Mouse (Mus musculus): Measurements from ENCODE around the gene Neurl2. TPM values are rescaled to one million over a fixed set of nuclear protein-coding genes. Genes with fewer than 3 reads are reported as not detected.
"Not testable (repeated sequence)": the region's sequence is repeated elsewhere in the genome, so short reads cannot be mapped to it uniquely, and the experiment has no call there.

Neurl2 gene
- total RNA-seq, 2 experiments from 2014 or later = 3.4 to 4.6 TPM

GRCm38 (mm10) chr2:164859640-164860432, 26.6 kb upstream of the Neurl2 start:
- no peak for DNase-seq (ENCODE audit: extremely low spot score in 1 of 2, low spot score in 1 of 2)

- no peak for DNase-seq (ENCODE audit: extremely low spot score in 1 of 2, low spot score in 1 of 2)
These were observed 25.9 kb upstream of the Neurl2 start for GRCm38 (mm10) chr2:164859155-164859554.

DNA sequence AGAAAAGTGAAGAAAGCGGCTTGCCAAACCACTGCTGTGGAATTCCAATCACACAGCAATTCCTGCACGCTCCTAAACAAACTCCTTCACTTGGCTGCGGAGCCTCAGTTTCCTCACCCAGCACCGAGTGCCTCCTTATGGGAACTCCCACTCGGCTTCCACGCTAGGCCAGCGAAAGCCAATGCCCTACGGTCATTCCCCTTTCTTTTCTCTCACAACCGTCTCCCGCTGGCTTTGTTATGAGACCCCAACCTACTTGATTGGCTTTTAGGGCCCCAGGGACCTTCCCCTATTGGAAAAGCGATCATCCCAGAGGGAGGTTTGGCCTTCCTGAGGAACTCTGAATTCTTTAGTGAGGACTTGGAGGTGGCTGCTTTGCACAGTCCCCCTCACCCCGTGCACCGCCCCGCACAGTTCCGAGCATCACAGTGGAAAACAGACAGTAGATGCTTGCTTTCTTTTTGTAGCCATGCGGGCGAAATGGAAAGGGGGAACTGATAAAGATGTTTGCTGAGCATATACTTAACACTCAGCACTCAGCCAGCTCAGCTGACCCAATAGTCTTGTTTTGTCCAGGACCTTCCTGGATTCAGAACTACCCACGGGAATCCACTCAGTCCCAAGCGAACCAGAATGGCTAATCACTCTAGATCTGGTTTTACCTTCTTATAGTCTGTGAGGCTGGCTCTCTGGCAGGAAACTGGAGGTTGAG, 24.7 kb upstream of the Neurl2 start:
- DNase-seq (ENCODE audit: extremely low spot score in 1 of 2, low spot score in 1 of 2) = no peak

DNA sequence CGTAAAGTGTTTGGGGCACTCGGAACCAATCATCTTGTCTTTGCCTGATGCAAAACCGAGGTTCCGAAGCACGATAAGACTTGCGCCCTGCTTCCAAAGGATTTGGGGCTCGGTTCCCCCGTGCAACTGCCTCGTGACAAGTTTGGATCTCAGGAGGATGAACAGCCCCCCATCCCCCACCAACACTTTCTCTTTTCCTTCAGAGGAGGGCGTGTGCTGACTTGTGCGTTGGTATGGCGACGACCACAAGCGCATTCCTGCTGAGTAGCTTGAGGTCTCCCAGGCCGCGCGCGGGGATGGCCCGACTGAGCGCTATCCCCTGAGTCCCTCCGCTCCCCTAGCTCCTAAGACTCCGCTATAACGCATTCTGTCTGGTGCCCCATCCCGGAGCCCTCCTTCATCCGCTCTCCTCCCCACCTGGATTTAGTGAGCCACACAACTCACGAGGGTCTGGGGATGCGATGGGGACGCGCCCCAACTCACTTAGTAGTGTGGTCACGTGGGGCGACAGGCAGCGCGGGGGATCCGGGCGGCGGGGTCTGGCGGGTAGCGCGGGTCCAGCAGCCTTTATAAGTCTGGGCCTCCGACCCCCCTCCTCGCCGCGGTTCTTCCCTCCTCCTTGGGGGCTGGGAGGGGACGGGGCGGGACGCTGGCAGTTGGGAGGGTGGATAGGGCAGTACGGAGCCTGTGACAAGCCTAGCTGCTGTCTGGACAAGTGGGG, 24.0 kb upstream of the Neurl2 start, which contains the start of gene Pltp:
Pltp (minus strand) TSS at position 611 of the 721 bp plus-strand sequence.
- DNase-seq (ENCODE audit: extremely low spot score in 1 of 2, low spot score in 1 of 2) = peak in 1 of 2 experiments; percentile 30

DNA sequence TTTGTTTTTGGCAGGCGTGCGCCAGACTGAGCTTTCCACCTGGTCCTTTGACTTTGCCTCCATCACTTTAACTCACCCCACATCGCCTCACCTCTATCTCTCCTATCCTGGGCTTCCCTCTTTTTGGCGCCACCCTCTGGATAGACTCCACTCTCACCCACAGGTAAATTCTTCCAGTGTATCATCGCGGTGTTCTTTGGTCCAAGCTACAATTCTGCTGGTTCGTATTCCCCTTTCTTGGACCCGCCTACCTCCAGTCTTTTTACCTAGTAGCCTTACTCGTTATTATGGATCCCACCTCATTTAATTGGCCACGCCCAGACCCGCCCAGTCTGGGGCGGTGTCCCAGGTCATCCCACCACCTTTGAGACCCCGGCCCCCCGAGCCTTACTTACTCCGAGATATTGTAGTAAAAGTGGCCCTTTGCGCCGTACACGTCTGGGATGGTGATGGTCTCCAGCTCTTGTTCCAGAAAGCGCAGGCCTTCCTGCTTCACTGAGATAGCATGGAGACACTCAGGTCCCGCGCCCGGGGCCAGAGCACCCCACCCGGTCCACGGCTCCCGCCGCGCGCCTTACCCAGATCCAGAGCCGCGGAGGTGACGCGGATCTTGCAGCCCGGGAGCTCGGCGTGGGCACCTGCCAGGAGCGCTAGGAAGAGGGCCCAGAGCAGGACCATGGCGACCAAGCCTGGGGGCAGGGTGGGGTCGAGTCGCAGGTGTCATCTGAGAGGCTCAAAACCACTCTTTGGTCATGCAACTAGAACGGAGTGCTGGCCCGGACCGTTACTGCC, 23.2 kb upstream of the Neurl2 start:
- DNase-seq (ENCODE audit: extremely low spot score in 1 of 2, low spot score in 1 of 2) = no peak

DNA sequence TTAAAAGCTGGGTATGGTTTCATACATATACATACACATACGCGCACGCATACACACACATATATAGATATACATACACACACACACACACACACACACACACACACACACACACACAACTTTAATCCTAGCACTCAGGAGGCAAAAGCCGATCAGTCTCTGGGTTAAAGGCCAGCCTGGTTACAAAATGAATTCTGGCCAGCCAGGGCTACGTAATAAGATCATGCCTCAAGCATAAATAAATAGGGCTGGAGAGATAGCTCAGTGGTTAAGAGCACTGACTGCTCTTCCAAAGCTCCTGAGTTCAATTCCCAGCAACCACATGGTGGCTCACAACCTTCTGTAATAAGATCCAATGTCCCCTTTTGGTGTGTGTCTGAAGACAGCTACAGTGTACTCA, 22.3 kb upstream of the Neurl2 start:
- DNase-seq (ENCODE audit: extremely low spot score in 1 of 2, low spot score in 1 of 2) = not testable (repeated sequence)

DNA sequence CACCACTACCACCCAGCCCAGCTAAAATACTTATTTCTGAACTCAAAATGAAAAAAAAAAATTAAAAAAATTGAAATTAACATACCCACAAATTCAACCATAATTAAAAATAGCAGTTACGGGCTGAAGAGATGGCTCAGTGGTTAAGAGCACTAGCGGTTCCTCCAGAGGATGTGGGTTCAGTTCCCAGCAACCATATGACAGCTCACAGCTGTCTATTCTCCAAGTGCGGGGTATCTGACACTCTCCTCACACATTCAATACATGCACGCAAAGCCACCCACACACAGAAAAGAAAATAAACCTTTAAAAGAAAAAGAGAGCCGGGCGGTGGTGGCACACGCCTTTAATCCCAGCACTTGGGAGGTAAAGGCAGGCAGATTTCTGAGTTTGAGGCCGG, 16.8 kb upstream of the Neurl2 start:
- no peak for DNase-seq (ENCODE audit: extremely low spot score in 1 of 2, low spot score in 1 of 2)

- no peak for DNase-seq (ENCODE audit: extremely low spot score in 1 of 2, low spot score in 1 of 2)
These were observed 12.5 kb upstream of the Neurl2 start for GRCm38 (mm10) chr2:164845782-164846181.

- DNase-seq (ENCODE audit: extremely low spot score in 1 of 2, low spot score in 1 of 2) = no peak
These were observed 1.9 kb upstream of the Neurl2 start for GRCm38 (mm10) chr2:164835164-164835563.

GRCm38 (mm10) chr2:164834531-164834930, 1.3 kb upstream of the Neurl2 start:
- no peak for DNase-seq (ENCODE audit: extremely low spot score in 1 of 2, low spot score in 1 of 2)

DNA sequence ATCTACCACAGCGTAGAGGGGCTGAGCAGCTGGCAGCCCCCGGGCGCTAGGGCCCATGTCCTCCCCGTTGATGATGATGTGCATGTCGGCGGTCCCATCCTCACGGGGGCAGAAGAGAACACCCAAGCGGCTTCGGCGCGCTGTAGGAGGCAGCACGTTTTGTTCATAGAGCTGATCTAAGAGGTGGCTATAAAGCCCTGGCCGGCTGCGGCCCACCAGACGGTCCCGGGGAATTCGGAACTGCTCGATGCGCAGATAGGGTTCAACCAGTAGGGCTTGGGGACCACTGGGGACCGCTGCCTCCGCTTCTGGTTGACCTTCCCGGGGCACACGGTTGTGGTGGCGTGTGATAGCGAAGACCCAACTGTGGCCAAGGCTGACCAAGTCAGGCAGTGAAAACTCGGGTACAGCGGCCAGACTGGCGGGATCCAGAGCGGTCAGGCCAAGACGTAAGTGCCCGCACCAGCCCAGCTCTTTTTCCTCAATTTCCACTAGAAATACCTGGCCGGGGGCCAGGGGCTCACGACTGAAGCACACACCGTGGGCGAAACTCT, 431 bp downstream of the Neurl2 start, which contains the start of gene Ctsa:
Ctsa (plus strand) TSS at position 126 of the 554 bp plus-strand sequence.
- DNase-seq (ENCODE audit: extremely low spot score in 1 of 2, low spot score in 1 of 2) = peak; percentile 70

DNA sequence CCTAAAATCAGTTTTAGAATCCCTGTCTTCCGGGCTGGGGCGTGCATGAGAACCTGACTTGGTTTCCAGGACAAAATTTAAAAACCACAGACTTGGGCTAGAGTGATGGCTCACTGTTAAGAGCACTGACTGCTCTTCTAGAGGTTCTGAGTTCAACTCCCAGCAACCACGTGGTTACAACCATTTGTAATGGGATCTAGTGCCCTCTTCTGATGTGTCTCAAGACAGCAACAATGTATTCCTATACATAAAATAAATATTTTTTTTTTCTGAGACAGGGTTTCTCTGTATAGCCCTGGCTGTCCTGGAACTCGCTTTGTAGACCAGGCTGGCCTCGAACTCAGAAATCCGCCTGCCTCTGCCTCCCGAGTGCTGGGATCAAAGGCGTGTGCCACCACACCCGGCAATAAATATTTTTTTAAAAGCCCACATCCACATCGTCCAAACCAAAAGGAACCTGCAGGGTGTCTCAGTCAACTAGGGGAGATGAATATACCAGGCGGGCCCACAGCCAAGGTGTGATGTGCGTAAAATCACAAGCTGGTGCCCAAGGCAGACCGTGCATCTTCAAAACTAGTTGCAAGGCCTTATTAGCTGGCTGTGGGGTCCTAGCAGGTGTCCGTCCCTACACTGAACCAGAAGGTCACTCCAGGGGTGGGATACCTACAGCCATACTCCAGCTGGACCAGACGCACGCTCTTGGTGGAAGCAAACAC, 1.1 kb downstream of the Neurl2 start:
- no peak for DNase-seq (ENCODE audit: extremely low spot score in 1 of 2, low spot score in 1 of 2)

DNA sequence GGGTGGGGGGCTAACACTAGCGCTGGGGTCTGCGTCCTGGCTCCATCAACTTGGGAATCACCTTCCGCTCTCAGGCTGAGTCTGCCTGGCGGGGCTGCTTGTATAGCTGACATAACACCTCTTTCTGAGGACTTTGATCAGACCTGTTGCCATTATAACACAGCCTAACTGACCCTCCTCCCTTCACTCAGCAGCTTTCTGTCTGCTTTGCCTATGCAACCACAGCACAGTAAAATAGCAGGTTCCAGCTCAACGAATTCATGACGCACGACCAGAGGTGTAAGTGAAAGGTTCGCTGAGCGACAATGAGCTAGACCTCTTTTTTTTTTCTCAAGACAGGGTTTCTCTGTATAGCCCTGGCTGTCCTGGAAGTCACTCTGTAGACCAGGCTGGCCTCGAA, 2.2 kb downstream of the Neurl2 start:
- DNase-seq (ENCODE audit: extremely low spot score in 1 of 2, low spot score in 1 of 2) = no peak

- no peak for DNase-seq (ENCODE audit: extremely low spot score in 1 of 2, low spot score in 1 of 2)
These were observed 4.2 kb downstream of the Neurl2 start for GRCm38 (mm10) chr2:164829090-164829489.

GRCm38 (mm10) chr2:164828437-164828836, 4.8 kb downstream of the Neurl2 start, which contains the start of gene Spata25:
Gene Spata25 (minus strand): TSS chr2:164828537.
- DNase-seq (ENCODE audit: extremely low spot score in 1 of 2, low spot score in 1 of 2) = no peak

DNA sequence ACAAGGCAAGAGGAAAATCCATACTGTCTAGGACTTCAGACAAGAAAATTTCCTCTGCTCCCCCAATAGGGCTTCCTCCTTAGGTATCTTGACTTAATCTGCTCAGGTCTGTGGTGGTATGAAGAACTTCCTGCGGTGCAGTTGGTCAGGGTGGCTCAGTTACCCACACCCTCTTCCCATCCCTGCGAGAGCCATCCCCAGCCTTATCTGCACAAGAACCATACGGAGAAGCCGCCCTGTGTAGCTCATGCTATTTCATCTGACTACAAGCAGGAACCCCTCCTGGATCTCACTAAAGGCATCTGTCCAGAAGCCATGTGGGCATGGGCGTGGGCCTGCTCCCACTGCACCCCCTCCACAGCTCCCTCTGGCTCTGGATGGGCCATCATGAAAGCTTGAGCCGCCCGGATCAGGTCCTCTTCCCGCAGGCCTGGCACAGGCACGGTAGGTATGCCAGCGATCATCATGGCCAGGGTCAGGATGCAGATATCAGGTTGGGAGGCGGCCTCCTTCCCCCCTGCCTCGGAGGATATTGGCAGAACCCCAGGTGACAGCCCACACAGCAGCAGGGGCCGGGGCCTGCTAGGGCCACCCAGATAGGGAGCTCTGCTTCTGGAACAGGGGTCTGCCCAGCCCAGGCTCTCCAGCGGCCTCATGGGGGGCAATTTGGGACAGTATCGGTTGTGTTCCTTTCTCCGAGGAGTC, 6.0 kb downstream of the Neurl2 start:
- no peak for DNase-seq (ENCODE audit: extremely low spot score in 1 of 2, low spot score in 1 of 2)

DNA sequence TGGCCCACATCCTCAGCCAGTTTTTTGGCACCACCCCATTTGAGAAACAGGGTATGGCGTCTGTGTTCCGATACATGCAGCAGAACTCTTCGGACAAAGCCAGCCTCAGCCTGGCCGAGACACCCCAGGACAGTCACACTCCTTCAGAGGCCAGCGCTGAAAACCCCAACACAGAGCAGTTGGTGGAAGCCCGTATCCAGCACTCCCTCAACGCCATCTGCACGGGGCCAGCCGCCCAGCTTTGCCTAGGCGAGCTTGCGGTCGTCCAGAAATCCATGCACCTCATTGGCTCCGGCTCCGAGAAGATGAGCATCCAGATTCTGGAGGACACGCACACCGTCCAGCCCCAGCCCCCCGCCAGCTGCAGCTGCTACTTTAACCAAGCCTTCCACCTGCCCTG, 7.7 kb downstream of the Neurl2 start:
- DNase-seq (ENCODE audit: extremely low spot score in 1 of 2, low spot score in 1 of 2) = no peak

- DNase-seq (ENCODE audit: extremely low spot score in 1 of 2, low spot score in 1 of 2) = no peak
These were observed 9.3 kb downstream of the Neurl2 start for GRCm38 (mm10) chr2:164823969-164824368.

- DNase-seq (ENCODE audit: extremely low spot score in 1 of 2, low spot score in 1 of 2) = no peak
These were observed 10.1 kb downstream of the Neurl2 start for GRCm38 (mm10) chr2:164823181-164823585.

All from layer of hippocampus, postnatal 25 days (tissue).